Mouse (Mus musculus) v-Abl transformed pro-B cells (cell line): ENCODE results near the gene Prkcb.

Experiments used
- in situ Hi-C, 2 experiments: fragments of 400-800 bp; cut with MboI; formaldehyde crosslinking; loops; one replicate each; pipeline ENCODE4 v1.15.1; 2025; ENCODE audit not compliant: unreplicated experiment in 2 of 2

Prkcb gene

GRCm38 (mm10) chr7:122389633-122390032, 101.1 kb downstream of the Prkcb start:
- in situ Hi-C loops: loop anchor here (5.0 to 25.0 kb wide), 6 partner anchors 37 to 1527 kb away; partner anchors contain the start of gene Prkcb (in 1 of the 2)

- in situ Hi-C loops: loop anchor here (5.0 to 25.0 kb wide), 6 partner anchors 38 to 1528 kb away; partner anchors contain the start of gene Prkcb (in 1 of the 2)
Observed at GRCm38 (mm10) chr7:122390200-122390599, 101.6 kb downstream of the Prkcb start.

- in situ Hi-C loops: loop anchor here (5.0 to 25.0 kb wide), 6 partner anchors 38 to 1528 kb away; partner anchors contain the start of gene Prkcb (in 1 of the 2)
Observed at GRCm38 (mm10) chr7:122390683-122391082, 102.1 kb downstream of the Prkcb start.

GRCm38 (mm10) chr7:122391382-122391781, 102.8 kb downstream of the Prkcb start:
- in situ Hi-C loops: loop anchor here (5.0 to 25.0 kb wide), 6 partner anchors 39 to 1529 kb away; partner anchors contain the start of gene Prkcb (in 1 of the 2)

- in situ Hi-C loops: loop anchor here (5.0 to 25.0 kb wide), 6 partner anchors 42 to 1532 kb away; partner anchors contain the start of gene Prkcb (in 1 of the 2)
Observed at GRCm38 (mm10) chr7:122393964-122394363, 105.4 kb downstream of the Prkcb start.

- in situ Hi-C loops: loop anchor here (10.0 to 25.0 kb wide), 3 partner anchors 49 to 1533 kb away; no protein-coding TSS in a partner anchor
Observed at GRCm38 (mm10) chr7:122395159-122395975, 106.8 kb downstream of the Prkcb start.

- in situ Hi-C loops: loop anchor here (10.0 to 25.0 kb wide), 3 partner anchors 49 to 1534 kb away; no protein-coding TSS in a partner anchor
Observed at GRCm38 (mm10) chr7:122395976-122396315, 107.4 kb downstream of the Prkcb start.

GRCm38 (mm10) chr7:122397699-122398098, 109.1 kb downstream of the Prkcb start:
- in situ Hi-C loops: loop anchor here (10.0 to 25.0 kb wide), 3 partner anchors 47 to 1535 kb away; no protein-coding TSS in a partner anchor

GRCm38 (mm10) chr7:122402041-122402440, 113.5 kb downstream of the Prkcb start:
- in situ Hi-C loops: no loop called here

- in situ Hi-C loops: no loop called here
Observed at GRCm38 (mm10) chr7:122403343-122403742, 114.8 kb downstream of the Prkcb start.

GRCm38 (mm10) chr7:122404571-122405393, 116.2 kb downstream of the Prkcb start:
- in situ Hi-C loops: no loop called here

- in situ Hi-C loops: no loop called here
Observed at GRCm38 (mm10) chr7:122406625-122407024, 118.1 kb downstream of the Prkcb start.

- in situ Hi-C loops: no loop called here
Observed at GRCm38 (mm10) chr7:122409945-122410344, 121.4 kb downstream of the Prkcb start.

GRCm38 (mm10) chr7:122410873-122411272, 122.3 kb downstream of the Prkcb start:
- in situ Hi-C loops: no loop called here

- in situ Hi-C loops: no loop called here
Observed at GRCm38 (mm10) chr7:122413231-122413630, 124.7 kb downstream of the Prkcb start.

- in situ Hi-C loops: no loop called here
Observed at GRCm38 (mm10) chr7:122414146-122414545, 125.6 kb downstream of the Prkcb start.

GRCm38 (mm10) chr7:122414608-122415007, 126.1 kb downstream of the Prkcb start:
- in situ Hi-C loops: no loop called here

- in situ Hi-C loops: no loop called here
Observed at GRCm38 (mm10) chr7:122415387-122415786, 126.8 kb downstream of the Prkcb start.

GRCm38 (mm10) chr7:122415904-122416303, 127.4 kb downstream of the Prkcb start:
- in situ Hi-C loops: no loop called here

GRCm38 (mm10) chr7:122418551-122418950, 130.0 kb downstream of the Prkcb start:
- in situ Hi-C loops: no loop called here

GRCm38 (mm10) chr7:122423816-122424215, 135.3 kb downstream of the Prkcb start:
- in situ Hi-C loops: no loop called here
